Mouse (Mus musculus): ENCODE results near the gene Ccer1.

GRCm38 (mm10) chr10:97643768-97644167 lies 49.1 kb upstream of the Ccer1 start, which contains the start of gene Epyc:
- TF ChIP-seq CTCF (IDR thresholded peaks at IDR 0.05; ENCODE audit: control insufficient read depth, insufficient read depth, insufficient replicate concordance, low read depth, low read length) (no peak), POLR2A (IDR thresholded peaks at IDR 0.05; ENCODE audit: control insufficient read depth, low read depth, low read length) (no peak)
